Mouse (Mus musculus) ES-E14 (cell line): ENCODE measurements around the gene Hbb-bh1.

ENCODE experiments used
- CHD2 ChIP-seq: IDR thresholded peaks from 2 replicates; pipeline ENCODE4 v1.6.1; 2014; ENCODE audit warnings: mild to moderate bottlenecking, low read depth, low read length, inconsistent platforms
- HCFC1 ChIP-seq: IDR thresholded peaks from 2 replicates; pipeline ENCODE4 v1.6.1; 2012; ENCODE audit warnings: low read length, inconsistent platforms, borderline replicate concordance; ENCODE audit not compliant: insufficient read depth
- MAFK ChIP-seq: IDR thresholded peaks from 2 replicates; pipeline ENCODE4 v1.6.1; 2014; ENCODE audit warnings: mild to moderate bottlenecking, low read depth, low read length, inconsistent platforms; ENCODE audit not compliant: insufficient read depth
- ZC3H11A ChIP-seq: IDR thresholded peaks from 2 replicates; pipeline ENCODE4 v1.6.1; 2012; ENCODE audit warnings: low read depth, mild to moderate bottlenecking, inconsistent platforms, low read length, borderline replicate concordance
- ZNF384 ChIP-seq: IDR thresholded peaks from 2 replicates; pipeline ENCODE4 v1.6.1; 2012; ENCODE audit warnings: low read depth, low read length, inconsistent platforms

DNA sequence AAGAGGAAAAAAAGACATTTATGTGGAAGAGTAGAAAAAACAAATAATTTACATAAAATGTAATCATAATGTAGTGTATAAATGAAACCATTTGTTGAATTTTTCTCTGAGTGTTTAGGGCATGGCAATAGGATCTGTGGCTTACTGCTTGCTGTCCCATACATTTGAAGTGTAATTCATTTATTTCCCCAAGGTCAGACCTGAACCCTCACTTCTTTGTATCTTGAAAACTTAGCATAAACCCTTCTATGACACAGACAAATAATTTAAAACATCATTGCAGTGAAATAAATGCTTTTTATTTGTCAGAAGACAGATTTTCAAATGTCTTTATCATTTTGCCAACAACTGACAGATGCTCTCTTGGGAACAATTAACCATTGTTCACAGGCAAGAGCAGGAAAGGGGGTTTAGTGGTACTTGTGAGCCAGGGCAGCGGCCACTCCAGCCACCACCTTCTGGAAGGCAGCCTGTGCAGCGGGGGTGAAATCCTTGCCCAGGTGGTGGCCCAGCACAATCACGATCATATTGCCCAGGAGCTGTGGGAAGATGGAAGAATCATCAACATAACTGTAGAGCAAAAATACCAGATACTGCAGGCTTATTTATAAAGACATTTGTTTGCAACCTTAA lies 16.6 kb downstream of the Hbb-bh1 start:
- no peak for TF ChIP-seq ZC3H11A
- TF ChIP-seq ZNF384, result no peak
- no peak for TF ChIP-seq HCFC1
- TF ChIP-seq CHD2, result no peak
- TF ChIP-seq MAFK, result no peak
